Mouse (Mus musculus) spleen, adult 18-20 months (tissue): ENCODE measurements around the gene Serpinb12.
"Not testable (repeated sequence)": the region's sequence is repeated elsewhere in the genome, so short reads cannot be mapped to it uniquely, and the experiment has no call there.

Source experiments
- DNase-seq, 2 experiments: peaks; one replicate each; pipeline ENCODE4 v3.0.0; 2022; ENCODE audit warnings: mixed read lengths in 2 of 2

Serpinb12 gene

GRCm38 (mm10) chr1:106934265-106934664 lies at the start of gene Serpinb12:
Gene Serpinb12, plus strand, starts transcription at chr1:106934449.
- no peak for DNase-seq

- not testable (repeated sequence) for DNase-seq
Measured at GRCm38 (mm10) chr1:106895142-106895541, 39.1 kb upstream of the Serpinb12 start.

- no peak for DNase-seq
Measured at GRCm38 (mm10) chr1:106901406-106901805, 32.8 kb upstream of the Serpinb12 start.

GRCm38 (mm10) chr1:106931954-106932353 lies 2.3 kb upstream of the Serpinb12 start:
- no peak for DNase-seq

- no peak for DNase-seq
Measured at GRCm38 (mm10) chr1:106933658-106934057, 591 bp upstream of the Serpinb12 start.

- no peak for DNase-seq
Measured at GRCm38 (mm10) chr1:106947217-106947616, 13.0 kb downstream of the Serpinb12 start.

GRCm38 (mm10) chr1:106959981-106960380 lies 25.7 kb downstream of the Serpinb12 start:
- DNase-seq, result no peak

- DNase-seq, result peak in 1 of 2 experiments; percentile 3
Measured at GRCm38 (mm10) chr1:106961023-106961422, 26.8 kb downstream of the Serpinb12 start.

- no peak for DNase-seq
Measured at GRCm38 (mm10) chr1:106980684-106981083, 46.4 kb downstream of the Serpinb12 start, which contains the start of gene Serpinb13. Gene Serpinb13, plus strand, starts transcription at chr1:106980984.

- DNase-seq, result no peak
Measured at GRCm38 (mm10) chr1:106983092-106983491, 48.8 kb downstream of the Serpinb12 start.

- no peak for DNase-seq
Measured at GRCm38 (mm10) chr1:106983865-106984264, 49.6 kb downstream of the Serpinb12 start.

GRCm38 (mm10) chr1:107000424-107000823 lies 66.2 kb downstream of the Serpinb12 start:
- no peak for DNase-seq

- DNase-seq, result no peak
Measured at GRCm38 (mm10) chr1:107001754-107002153, 67.5 kb downstream of the Serpinb12 start.

GRCm38 (mm10) chr1:107006316-107006715 lies 72.1 kb downstream of the Serpinb12 start:
- no peak for DNase-seq
